Mouse (Mus musculus) thymus, adult 2 months (tissue): ENCODE measurements around the gene Gmppa. TPM values are rescaled to one million over a fixed set of nuclear protein-coding genes. Genes with fewer than 3 reads are reported as not detected.

Experiments
- DNase-seq: peaks from one replicate; pipeline ENCODE4 v3.0.0; 2021
- H3K27ac ChIP-seq: fragments of 200-500 bp; 2 replicates; pipeline ENCODE4 v1.5.1; 2012; ENCODE audit warnings: low read length, control low read depth; ENCODE audit not compliant: control insufficient read depth, insufficient read depth
- H3K27me3 ChIP-seq: fragments of 200-500 bp; 2 replicates; pipeline ENCODE4 v1.6.1; 2012; ENCODE audit warnings: mild to moderate bottlenecking, low read length, moderate library complexity, mixed read lengths; ENCODE audit not compliant: control insufficient read depth, insufficient read depth
- H3K36me3 ChIP-seq: fragments of 200-500 bp; 2 replicates; pipeline ENCODE4 v1.6.1; 2012; ENCODE audit warnings: mild to moderate bottlenecking, low read length, moderate library complexity; ENCODE audit not compliant: control insufficient read depth, insufficient read depth
- H3K4me1 ChIP-seq: fragments of 200-500 bp; replicated peaks from 2 replicates; pipeline ENCODE4 v1.6.1; 2012; ENCODE audit warnings: low read length; ENCODE audit not compliant: control insufficient read depth, insufficient read depth
- H3K4me3 ChIP-seq: fragments of 200-500 bp; 2 replicates; pipeline ENCODE4 v1.5.1; 2012; ENCODE audit warnings: mild to moderate bottlenecking, low read length, control low read depth, moderate library complexity; ENCODE audit not compliant: control insufficient read depth, insufficient read depth
- CTCF ChIP-seq: fragments of 200-500 bp; IDR thresholded peaks from 2 replicates; pipeline ENCODE4 v1.5.1; 2012; ENCODE audit warnings: mild to moderate bottlenecking, control low read depth, low read length, moderate library complexity, borderline replicate concordance; ENCODE audit not compliant: control insufficient read depth, poor library complexity, insufficient read depth; ENCODE audit errors: extremely low read depth
- POLR2A ChIP-seq: fragments of 200-500 bp; IDR thresholded peaks from 2 replicates; pipeline ENCODE4 v1.6.1; 2012; ENCODE audit warnings: mild to moderate bottlenecking, low read length, control low read depth, moderate library complexity; ENCODE audit not compliant: control insufficient read depth, poor library complexity, insufficient read depth; ENCODE audit errors: extremely low read depth
- WGBS: fragments of 180-500 bp; shearing (Covaris S2); methylation state at CpG from one replicate; pipeline ENCODE4 v1.1.7; 2018; 5-methylcytosine and 5-hydroxymethylcytosine counted together
- polyA plus RNA-seq: library from polyadenylated mRNA; depleted of rRNA; stranded (reverse); fragments of >200 nt; gene quantifications from 2 replicates; pipeline ENCODE4 v1.2.3, GENCODE M21; 2012; rRNA removed

The Gmppa gene
- polyA plus RNA-seq, 1 experiment = 128 TPM

DNA sequence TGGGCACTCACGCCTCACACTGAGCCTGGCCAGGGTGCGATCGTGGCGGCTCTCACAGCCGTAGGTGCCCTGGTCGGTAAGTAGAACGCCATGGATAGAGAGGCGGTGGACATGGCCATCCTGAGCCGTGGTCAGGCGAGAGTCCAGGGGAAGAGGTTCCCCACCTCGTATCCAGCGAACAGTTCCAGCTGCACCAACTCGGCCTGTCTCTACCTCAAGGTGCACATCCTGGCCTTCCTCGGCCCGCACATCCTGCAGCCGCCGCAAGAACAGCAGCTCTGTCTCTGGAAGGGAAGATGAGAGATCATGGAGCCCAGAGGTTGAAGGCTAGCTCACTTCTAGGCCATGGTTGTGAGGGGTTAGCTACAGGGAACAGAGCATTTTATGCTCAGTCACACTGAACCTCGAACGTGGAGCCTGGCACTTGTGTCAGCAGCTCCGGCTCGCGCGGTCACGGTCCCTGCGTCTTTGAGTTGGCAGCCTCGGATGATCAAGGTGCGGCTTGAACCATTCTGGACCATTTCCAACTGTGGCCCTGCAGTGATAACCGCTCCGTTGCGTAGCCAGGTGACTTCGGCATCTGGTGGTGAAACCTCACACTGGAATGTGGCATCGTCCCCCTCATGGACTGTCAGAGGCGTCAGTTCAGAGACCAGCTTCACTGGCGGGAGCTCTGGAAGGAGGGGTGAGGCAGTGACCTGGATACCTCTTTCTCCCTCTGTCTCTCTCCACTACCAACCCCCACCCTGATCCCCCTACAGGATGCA lies 55.2 kb downstream of the Gmppa start:
- Histone ChIP-seq H3K4me1 (peaks cover 6% of the 10 kb centered on the region; the same call in 1 of the 2 replicates), H3K27me3 (peaks cover 12% of the 10 kb centered on the region; the same call in 1 of the 2 replicates), H3K4me3 (no peak overlapping the region), H3K27ac (no peak overlapping the region), H3K36me3 (no peaks in the 10 kb centered on the region)
- no peak for DNase-seq
- 94% methylated on average over 34 of the region's 34 CpGs for WGBS
- TF ChIP-seq POLR2A = no peak
- no peak for TF ChIP-seq CTCF

GRCm38 (mm10) chr1:75492579-75493170 lies 56.9 kb downstream of the Gmppa start:
- Histone ChIP-seq H3K36me3 (no peaks in the 10 kb centered on the region), H3K4me3 (no peak overlapping the region), H3K27me3 (peaks cover 4% of the 10 kb centered on the region; the same call in 1 of the 2 replicates), H3K4me1 (no peaks in the 10 kb centered on the region; the same call in 1 of the 2 replicates), H3K27ac (no peak overlapping the region)
- no peak for DNase-seq
- TF ChIP-seq CTCF (no peak), POLR2A (no peak)
- WGBS = 90% methylated on average over 24 of the region's 24 CpGs

Other genes starting within 250 kb of the Gmppa start
- gene Ankzf1, start 243.8 kb upstream of the Gmppa start, polyA plus RNA-seq = 22.7 and 24.0 TPM in 2 replicates
- gene Atg9a, start 243.7 kb upstream of the Gmppa start, polyA plus RNA-seq = 79.1 and 81.6 TPM in 2 replicates
- gene Glb1l, start 225.1 kb upstream of the Gmppa start, polyA plus RNA-seq = 11.7 and 14.4 TPM in 2 replicates
- gene Stk16, start 225.1 kb upstream of the Gmppa start, polyA plus RNA-seq = 340 and 342 TPM in 2 replicates
- 139 and 162 TPM in 2 replicates for gene Tuba4a, start 216.1 kb upstream of the Gmppa start, polyA plus RNA-seq
- gene A630095N17Rik, start 203.8 kb upstream of the Gmppa start, polyA plus RNA-seq = not detected in 2 replicates
- 19.9 and 22.3 TPM in 2 replicates for gene Dnajb2, start 199.5 kb upstream of the Gmppa start, polyA plus RNA-seq
- gene Ptprn, start 171.4 kb upstream of the Gmppa start, polyA plus RNA-seq = 2.6 and 3.0 TPM in 2 replicates
- 5.6 and 9.0 TPM in 2 replicates for gene Resp18, start 157.5 kb upstream of the Gmppa start, polyA plus RNA-seq
- 112 and 132 TPM in 2 replicates for gene Dnpep, start 117.9 kb upstream of the Gmppa start, polyA plus RNA-seq
- gene Des, start 75.6 kb upstream of the Gmppa start, polyA plus RNA-seq = 6.8 and 31.6 TPM in 2 replicates
- gene Speg, start 60.6 kb upstream of the Gmppa start, polyA plus RNA-seq = 11.0 and 12.1 TPM in 2 replicates
- 0.05 TPM in 2 replicates for gene Asic4, start 14.5 kb downstream of the Gmppa start, polyA plus RNA-seq
- 38.7 and 43.7 TPM in 2 replicates for gene Chpf, start 43.4 kb downstream of the Gmppa start, polyA plus RNA-seq
- 3.0 and 3.5 TPM in 2 replicates for gene Tmem198, start 43.6 kb downstream of the Gmppa start, polyA plus RNA-seq
- 17.9 and 23.1 TPM in 2 replicates for gene Obsl1, start 70.5 kb downstream of the Gmppa start, polyA plus RNA-seq
- gene Inha, start 71.1 kb downstream of the Gmppa start, polyA plus RNA-seq = 9.6 and 19.9 TPM in 2 replicates
- 73.2 and 93.0 TPM in 2 replicates for gene Stk11ip, start 85.6 kb downstream of the Gmppa start, polyA plus RNA-seq
- 8.1 and 21.2 TPM in 2 replicates for gene Slc4a3, start 110.3 kb downstream of the Gmppa start, polyA plus RNA-seq